Mouse (Mus musculus) liver, postnatal 0 days (tissue): ENCODE measurements around the gene Ftsj1. TPM values are rescaled to one million over a fixed set of nuclear protein-coding genes. Genes with fewer than 3 reads are reported as not detected.

ENCODE experiments used
- ATAC-seq: fragments of 200-750 bp; cut with Nextera tagmentation; 2 replicates; pipeline ENCODE4 v1.8.0; 2017; ENCODE audit warnings: mild to moderate bottlenecking, moderate library complexity
- DNase-seq: peaks from one replicate; pipeline ENCODE4 v3.0.0-alpha.2; 2016
- H3K27ac ChIP-seq: fragments of 300-500 bp; sonication (generic); 2 replicates; pipeline ENCODE4 v1.5.1; 2014; ENCODE audit warnings: antibody characterized with exemption, moderate library complexity, mild to moderate bottlenecking, low read depth
- H3K27me3 ChIP-seq: fragments of 300-500 bp; sonication (generic); 2 replicates; pipeline ENCODE4 v1.6.1; 2014; ENCODE audit warnings: low read length, control low read depth, mixed read lengths; ENCODE audit not compliant: insufficient read depth
- H3K36me3 ChIP-seq: fragments of 300-500 bp; sonication (generic); replicated peaks from 2 replicates; pipeline ENCODE4 v1.6.1; 2014; ENCODE audit warnings: mild to moderate bottlenecking, control low read depth, low read length, moderate library complexity, mixed read lengths; ENCODE audit not compliant: insufficient read depth
- H3K4me1 ChIP-seq: fragments of 300-500 bp; sonication (generic); 2 replicates; pipeline ENCODE4 v1.6.1; 2014; ENCODE audit warnings: antibody characterized with exemption, mild to moderate bottlenecking, control low read depth; ENCODE audit not compliant: insufficient read depth
- H3K4me2 ChIP-seq: fragments of 300-500 bp; sonication (generic); 2 replicates; pipeline ENCODE4 v1.6.1; 2014; ENCODE audit warnings: low read depth, mild to moderate bottlenecking, low read length, moderate library complexity, mixed read lengths
- H3K4me3 ChIP-seq: fragments of 300-500 bp; sonication (generic); 2 replicates; pipeline ENCODE4 v1.5.1; 2014; ENCODE audit warnings: low read depth, low read length
- H3K9ac ChIP-seq: fragments of 300-500 bp; sonication (generic); replicated peaks from 2 replicates; pipeline ENCODE4 v1.6.1; 2014; ENCODE audit warnings: mild to moderate bottlenecking, moderate library complexity
- H3K9me3 ChIP-seq: fragments of 300-500 bp; sonication (generic); 2 replicates; pipeline ENCODE4 v1.6.1; 2016; ENCODE audit warnings: mild to moderate bottlenecking, control low read depth, low read length, mixed read lengths
- CTCF ChIP-seq: sonication (generic); IDR thresholded peaks from 2 replicates; pipeline ENCODE4 v1.5.1; 2016; ENCODE audit warnings: antibody characterized with exemption, low read depth
- EP300 ChIP-seq: IDR thresholded peaks from 2 replicates; pipeline ENCODE4 v1.6.1; 2016; ENCODE audit warnings: antibody characterized with exemption, low read depth, mild to moderate bottlenecking
- WGBS: fragments of 180-500 bp; shearing (Covaris S2); extraction: QIAGEN DNeasy Blood & Tissue Kit; methylation state at CpG from one replicate; pipeline ENCODE4 v1.1.7; 2014; ENCODE audit not compliant: insufficient replicate concordance; 5-methylcytosine and 5-hydroxymethylcytosine counted together
- polyA plus RNA-seq: library from polyadenylated mRNA; unstranded; fragments of >200 nt; fragmentation: Nextera tagmentation; extraction: Ambion mirVana; gene quantifications from 2 replicates; pipeline ENCODE4 v1.2.1, GENCODE M21; 2015

Gene Ftsj1
- polyA plus RNA-seq, 1 experiment from 2014 or later: 17.7 TPM

DNA sequence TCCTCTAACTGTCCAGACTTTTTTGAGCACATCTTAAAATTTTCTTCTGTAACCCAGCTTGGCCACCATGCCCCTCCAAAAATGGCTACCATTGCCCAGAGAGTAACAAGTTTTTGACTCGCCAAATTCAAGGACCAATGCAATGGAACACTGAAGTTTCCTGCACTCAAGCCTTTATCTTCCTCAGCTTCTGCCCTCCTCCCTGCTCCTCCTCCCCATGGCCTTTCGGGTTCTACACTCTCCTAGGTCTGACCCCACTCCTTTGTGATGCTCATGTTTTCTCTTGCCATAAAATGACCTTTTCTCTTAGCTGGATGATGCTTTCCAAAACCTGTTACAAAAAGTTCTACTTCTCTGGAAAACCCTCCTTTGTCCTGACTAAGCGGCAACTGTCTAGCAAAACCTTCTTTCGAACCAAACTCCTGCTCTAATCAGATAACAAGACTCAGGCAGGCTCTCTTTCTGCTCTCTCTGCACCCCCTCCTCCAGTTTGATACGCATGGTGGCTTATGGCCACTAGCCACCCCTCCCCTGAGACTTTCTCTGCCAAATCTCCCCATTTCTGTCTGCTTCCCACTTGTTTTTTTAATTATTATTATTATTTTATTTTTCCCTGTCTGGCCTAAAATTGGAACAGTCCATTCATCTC, 11.1 kb upstream of the Ftsj1 start:
- Histone ChIP-seq H3K4me2 (no peak overlapping the region), H3K27ac (no peak overlapping the region), H3K4me3 (no peak overlapping the region), H3K4me1 (peaks cover 3% of the 10 kb centered on the region; the same call in 1 of the 2 replicates), H3K9me3 (no peaks in the 10 kb centered on the region), H3K36me3 (no peaks in the 10 kb centered on the region), H3K27me3 (no peaks in the 10 kb centered on the region), H3K9ac (no peak overlapping the region)
- DNase-seq (no peak), ATAC-seq (no peak)
- 59% methylated on average over 5 of the region's 5 CpGs for WGBS
- TF ChIP-seq CTCF (no peak), EP300 (no peak)

DNA sequence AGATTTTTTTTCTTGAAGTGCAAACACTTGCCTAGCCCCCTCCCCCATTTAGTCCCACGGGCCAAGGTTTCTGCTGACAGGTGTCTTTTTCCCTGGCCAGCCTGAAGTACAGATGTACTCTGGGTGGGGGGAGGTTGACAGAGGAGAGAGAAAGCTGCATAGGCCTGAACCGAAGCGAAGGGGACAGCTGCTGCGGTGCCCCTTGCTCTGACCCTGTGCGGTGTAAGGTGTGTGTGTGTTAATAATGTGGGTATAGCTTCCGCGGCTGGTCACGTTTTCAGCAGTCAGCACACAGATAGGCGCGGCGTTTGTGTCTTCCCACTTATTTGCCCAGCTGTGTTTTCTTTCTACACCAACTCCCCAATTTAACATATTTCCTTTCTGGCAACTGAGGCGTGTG, 7.3 kb upstream of the Ftsj1 start:
- no peak overlapping the region for H3K4me3 ChIP-seq
- DNase-seq (no peak), ATAC-seq (no peak)
- WGBS: 76% methylated on average over 12 of the region's 12 CpGs
- H3K27me3 ChIP-seq: no peaks in the 10 kb centered on the region
- H3K27ac ChIP-seq: no peak overlapping the region
- H3K4me1 ChIP-seq: peaks cover 3% of the 10 kb centered on the region; the same call in 1 of the 2 replicates
- TF ChIP-seq CTCF: no peak
- TF ChIP-seq EP300: no peak
- H3K9me3 ChIP-seq: no peaks in the 10 kb centered on the region
- no peak overlapping the region for H3K4me2 ChIP-seq
- H3K36me3 ChIP-seq: no peaks in the 10 kb centered on the region
- no peak overlapping the region for H3K9ac ChIP-seq

DNA sequence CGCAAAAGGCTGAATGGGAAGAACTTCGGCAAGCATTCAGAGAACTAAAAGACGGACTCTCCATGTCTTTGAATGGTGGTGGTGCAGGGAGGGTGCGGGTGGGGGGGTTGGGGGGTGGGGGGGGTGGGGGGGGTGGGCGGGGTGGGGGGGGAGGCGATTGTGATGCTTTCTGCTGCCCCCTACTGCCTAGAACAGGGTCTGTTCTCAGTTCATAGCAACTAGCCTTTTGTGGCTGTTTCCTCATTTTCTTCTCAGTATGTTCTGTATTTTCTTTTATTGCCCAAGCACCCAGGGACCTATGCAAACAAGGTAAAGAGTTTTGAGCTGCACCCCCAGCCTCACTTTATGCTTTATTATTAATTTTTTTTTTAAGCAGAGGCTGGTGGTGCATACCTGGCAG, 3.6 kb upstream of the Ftsj1 start:
- no peaks in the 10 kb centered on the region for H3K9me3 ChIP-seq
- no peaks in the 10 kb centered on the region; the same call in 1 of the 2 replicates for H3K4me1 ChIP-seq
- no peak overlapping the region for H3K9ac ChIP-seq
- H3K36me3 ChIP-seq: no peaks in the 10 kb centered on the region
- 30% methylated on average over 5 of the region's 6 CpGs for WGBS
- TF ChIP-seq EP300: no peak
- no peak for TF ChIP-seq CTCF
- no peak overlapping the region for H3K27ac ChIP-seq
- DNase-seq (no peak), ATAC-seq (no peak)
- no peak overlapping the region for H3K4me3 ChIP-seq
- no peak overlapping the region for H3K4me2 ChIP-seq
- no peaks in the 10 kb centered on the region for H3K27me3 ChIP-seq

DNA sequence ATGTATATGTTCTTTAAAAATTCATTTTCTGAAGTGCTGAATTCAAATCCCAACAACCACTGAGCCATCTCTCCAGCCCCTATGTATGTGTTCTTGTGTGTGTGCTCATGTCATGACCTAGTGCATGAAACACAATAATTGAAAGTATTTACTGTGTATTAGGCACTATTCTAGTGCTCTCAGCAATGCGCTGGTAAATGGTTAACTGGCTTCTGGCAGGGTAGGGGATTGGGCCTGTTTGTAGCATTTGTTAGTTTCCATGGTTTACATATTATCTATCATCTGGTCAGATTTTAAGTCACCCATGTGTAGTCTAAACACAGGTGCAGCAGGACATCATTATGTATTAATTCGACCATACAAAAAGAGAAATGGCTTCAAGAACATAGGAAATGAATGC, 1.5 kb upstream of the Ftsj1 start:
- ATAC-seq: no peak
- no peak overlapping the region for H3K4me2 ChIP-seq
- no peaks in the 10 kb centered on the region for H3K36me3 ChIP-seq

DNA sequence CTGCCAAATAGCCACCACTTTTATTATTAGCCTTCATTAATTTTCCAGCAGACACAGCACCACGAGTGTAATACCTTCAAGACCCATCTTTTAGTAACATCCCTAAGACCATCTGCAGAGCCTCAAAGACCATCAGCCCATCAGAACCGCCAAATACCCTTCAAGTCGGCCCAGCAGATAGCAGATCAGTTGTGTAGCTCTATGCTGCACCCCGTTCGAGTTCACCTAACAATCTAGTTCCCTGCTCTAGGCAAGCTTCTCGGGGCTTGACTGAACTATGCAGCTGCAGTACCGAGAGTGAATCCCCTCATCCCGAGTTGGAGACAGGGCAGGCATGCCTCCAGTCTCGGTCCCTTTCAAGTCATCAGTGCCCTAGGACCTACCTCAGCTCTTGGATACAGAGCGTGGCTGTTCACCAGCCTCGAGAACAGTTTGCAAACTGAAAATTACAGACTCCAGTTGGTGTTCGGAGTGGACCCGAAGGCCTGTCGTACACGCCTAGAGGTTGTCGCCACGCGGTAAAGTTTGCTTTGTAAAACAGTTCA, 345 bp downstream of the Ftsj1 start:
- peak overlapping the region; percentile 71 for H3K9ac ChIP-seq
- no peaks in the 10 kb centered on the region for H3K9me3 ChIP-seq
- 16% methylated on average over 18 of the region's 18 CpGs for WGBS
- H3K4me3 ChIP-seq: peak overlapping the region; percentile 63
- TF ChIP-seq CTCF (no peak), EP300 (no peak)
- H3K27me3 ChIP-seq: no peaks in the 10 kb centered on the region
- no peaks in the 10 kb centered on the region; the same call in 1 of the 2 replicates for H3K4me1 ChIP-seq
- peak; percentile 57 for ATAC-seq
- H3K4me2 ChIP-seq: peak overlapping the region; percentile 72
- no peaks in the 10 kb centered on the region for H3K36me3 ChIP-seq
- no peak for DNase-seq
- H3K27ac ChIP-seq: peak overlapping the region; percentile 44; the same call in 1 of the 2 replicates

More for the DNA sequence above, 1.5 kb upstream of the Ftsj1 start:
- no peaks in the 10 kb centered on the region; the same call in 1 of the 2 replicates for H3K4me1 ChIP-seq
- H3K27ac ChIP-seq: no peak overlapping the region
- H3K9ac ChIP-seq: no peak overlapping the region
- WGBS: 77% methylated on average over 2 of the region's 2 CpGs
- no peaks in the 10 kb centered on the region for H3K27me3 ChIP-seq
- no peak for TF ChIP-seq EP300
- no peak for TF ChIP-seq CTCF
- H3K9me3 ChIP-seq: no peaks in the 10 kb centered on the region
- H3K4me3 ChIP-seq: no peak overlapping the region
- no peak for DNase-seq

DNA sequence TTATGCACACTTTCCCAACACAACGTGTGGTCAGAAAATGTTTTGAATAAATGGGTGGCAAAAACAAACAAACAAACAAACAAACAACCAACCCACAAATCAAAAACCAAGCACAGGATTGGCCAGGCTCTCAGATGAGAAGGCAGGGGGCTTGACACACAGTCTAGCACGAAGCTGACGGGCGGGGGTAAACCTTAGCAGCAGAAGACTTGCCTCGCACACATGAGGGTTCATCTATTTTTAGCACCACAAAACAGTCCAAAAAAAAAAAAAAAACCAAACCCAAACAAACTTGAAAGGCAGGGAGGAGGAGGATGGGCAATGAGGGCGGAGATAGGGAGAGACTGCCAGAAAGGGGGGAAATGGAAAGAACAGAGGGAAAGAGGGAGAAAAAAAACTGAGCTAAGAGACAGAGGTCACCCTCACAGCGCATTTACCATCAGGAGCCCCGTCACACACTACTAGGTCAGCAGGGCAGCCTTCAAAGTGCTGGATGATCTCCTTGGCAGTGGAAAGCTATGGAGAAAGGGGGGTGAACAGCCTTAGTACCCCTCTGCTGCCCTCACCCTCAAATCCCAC, 3.6 kb downstream of the Ftsj1 start:
- H3K4me1 ChIP-seq: no peaks in the 10 kb centered on the region; the same call in 1 of the 2 replicates
- H3K4me3 ChIP-seq: no peak overlapping the region
- no peaks in the 10 kb centered on the region for H3K27me3 ChIP-seq
- no peaks in the 10 kb centered on the region for H3K36me3 ChIP-seq
- H3K27ac ChIP-seq: no peak overlapping the region
- H3K9ac ChIP-seq: no peak overlapping the region
- WGBS: 77% methylated on average over 8 of the region's 8 CpGs
- ATAC-seq (no peak), DNase-seq (no peak)
- H3K9me3 ChIP-seq: no peaks in the 10 kb centered on the region
- TF ChIP-seq CTCF: no peak
- H3K4me2 ChIP-seq: no peak overlapping the region
